Mouse (Mus musculus) stomach, embryonic 15.5 days (tissue): Measurements from ENCODE around the gene Bri3. TPM values are rescaled to one million over a fixed set of nuclear protein-coding genes. Genes with fewer than 3 reads are reported as not detected.

Experiments
- ATAC-seq: fragments of 200-750 bp; cut with Nextera tagmentation; 2 replicates; pipeline ENCODE4 v1.8.0; 2017; ENCODE audit warnings: low read depth, moderate number of reproducible peaks, moderate TSS enrichment; ENCODE audit not compliant: insufficient read depth, low FRiP score
- H3K27ac ChIP-seq: fragments of 300-500 bp; sonication (generic); 2 replicates; pipeline ENCODE4 v1.5.1; 2015; ENCODE audit warnings: mild to moderate bottlenecking, inconsistent platforms
- H3K27me3 ChIP-seq: fragments of 300-500 bp; sonication (generic); replicated peaks from 2 replicates; pipeline ENCODE4 v1.6.1; 2015; ENCODE audit warnings: inconsistent platforms
- H3K36me3 ChIP-seq: fragments of 300-500 bp; sonication (generic); 2 replicates; pipeline ENCODE4 v1.6.1; 2015; ENCODE audit warnings: inconsistent platforms
- H3K4me1 ChIP-seq: fragments of 300-500 bp; sonication (generic); 2 replicates; pipeline ENCODE4 v1.6.1; 2015; ENCODE audit warnings: inconsistent platforms
- H3K4me2 ChIP-seq: fragments of 300-500 bp; sonication (generic); 2 replicates; pipeline ENCODE4 v1.6.1; 2015; ENCODE audit warnings: mild to moderate bottlenecking, inconsistent platforms
- H3K4me3 ChIP-seq: fragments of 300-500 bp; sonication (generic); replicated peaks from 2 replicates; pipeline ENCODE4 v1.5.1; 2015; ENCODE audit warnings: inconsistent platforms
- H3K9ac ChIP-seq: fragments of 300-500 bp; sonication (generic); 2 replicates; pipeline ENCODE4 v1.6.1; 2015; ENCODE audit warnings: inconsistent platforms
- H3K9me3 ChIP-seq: fragments of 300-500 bp; sonication (generic); 2 replicates; pipeline ENCODE4 v1.6.1; 2016; ENCODE audit warnings: inconsistent platforms
- WGBS: fragments of 180-500 bp; shearing (Covaris S2); methylation state at CpG from one replicate; pipeline ENCODE4 v1.1.7; 2015; 5-methylcytosine and 5-hydroxymethylcytosine counted together
- polyA plus RNA-seq: library from polyadenylated mRNA; unstranded; fragments of >200 nt; fragmentation: Nextera tagmentation; extraction: Ambion mirVana; gene quantifications from 2 replicates; pipeline ENCODE4 v1.2.1, GENCODE M21; 2015

The Bri3 gene
- polyA plus RNA-seq, 1 experiment from 2014 or later: 125 TPM

- Histone ChIP-seq H3K9me3 (no peaks in the 10 kb centered on the region), H3K4me1 (no peaks in the 10 kb centered on the region), H3K27ac (no peak overlapping the region), H3K4me2 (no peak overlapping the region), H3K9ac (no peak overlapping the region), H3K27me3 (no peaks in the 10 kb centered on the region), H3K4me3 (no peak overlapping the region), H3K36me3 (no peaks in the 10 kb centered on the region)
- WGBS: 62% methylated on average over 1 of the region's 1 CpGs
- ATAC-seq: no peak
Measured at GRCm38 (mm10) chr5:144341085-144341484, 96.8 kb downstream of the Bri3 start.

GRCm38 (mm10) chr5:144344592-144344991, 100.4 kb downstream of the Bri3 start:
- no peaks in the 10 kb centered on the region for H3K4me1 ChIP-seq
- no peaks in the 10 kb centered on the region for H3K9me3 ChIP-seq
- no peak for ATAC-seq
- H3K4me2 ChIP-seq: no peak overlapping the region
- H3K36me3 ChIP-seq: no peaks in the 10 kb centered on the region
- 71% methylated on average over 6 of the region's 6 CpGs for WGBS
- no peaks in the 10 kb centered on the region for H3K27me3 ChIP-seq
- no peak overlapping the region for H3K27ac ChIP-seq
- H3K9ac ChIP-seq: no peak overlapping the region
- H3K4me3 ChIP-seq: no peak overlapping the region

GRCm38 (mm10) chr5:144351185-144351584, 106.9 kb downstream of the Bri3 start:
- Histone ChIP-seq H3K4me3 (no peak overlapping the region), H3K9ac (no peak overlapping the region), H3K27me3 (no peaks in the 10 kb centered on the region), H3K36me3 (no peaks in the 10 kb centered on the region), H3K4me1 (no peaks in the 10 kb centered on the region), H3K27ac (no peak overlapping the region), H3K4me2 (no peak overlapping the region), H3K9me3 (no peaks in the 10 kb centered on the region)
- ATAC-seq: no peak
- 26% methylated on average over 8 of the region's 8 CpGs for whole genome bisulfite sequencing

- peak; percentile 43; the same call in 1 of the 2 replicates for ATAC-seq
- no peak overlapping the region for H3K27ac ChIP-seq
Measured at GRCm38 (mm10) chr5:144352250-144353047, 108.2 kb downstream of the Bri3 start.

GRCm38 (mm10) chr5:144356776-144357455, 112.7 kb downstream of the Bri3 start:
- peak overlapping the region; percentile 73 for H3K4me3 ChIP-seq
- no peak for ATAC-seq
- H3K4me2 ChIP-seq: peak overlapping the region; percentile 91
- peak overlapping the region; percentile 89; the same call in 1 of the 2 replicates for H3K27ac ChIP-seq
- no peaks in the 10 kb centered on the region for H3K36me3 ChIP-seq
- H3K27me3 ChIP-seq: no peaks in the 10 kb centered on the region
- no peaks in the 10 kb centered on the region for H3K9me3 ChIP-seq
- WGBS: 8% methylated on average over 17 of the region's 17 CpGs
- H3K4me1 ChIP-seq: peaks cover 5% of the 10 kb centered on the region
- H3K9ac ChIP-seq: peak overlapping the region; percentile 61; the same call in 1 of the 2 replicates

More at GRCm38 (mm10) chr5:144352250-144353047, 108.2 kb downstream of the Bri3 start:
- Histone ChIP-seq H3K9me3 (no peaks in the 10 kb centered on the region), H3K27me3 (no peaks in the 10 kb centered on the region), H3K4me1 (no peaks in the 10 kb centered on the region), H3K36me3 (no peaks in the 10 kb centered on the region), H3K4me3 (no peak overlapping the region), H3K4me2 (no peak overlapping the region), H3K9ac (no peak overlapping the region)
- WGBS: 74% methylated on average over 9 of the region's 9 CpGs

GRCm38 (mm10) chr5:144357551-144357880, 113.3 kb downstream of the Bri3 start:
- Histone ChIP-seq H3K9me3 (no peaks in the 10 kb centered on the region), H3K27ac (peak overlapping the region; percentile 89), H3K36me3 (no peaks in the 10 kb centered on the region), H3K27me3 (no peaks in the 10 kb centered on the region), H3K4me2 (peak overlapping the region; percentile 91), H3K4me1 (peaks cover 5% of the 10 kb centered on the region), H3K9ac (peak overlapping the region; percentile 61), H3K4me3 (peak overlapping the region; percentile 73)
- WGBS: under 1% methylated on average over 27 of the region's 27 CpGs
- no peak; the same call in 1 of the 2 replicates for ATAC-seq

GRCm38 (mm10) chr5:144357881-144358591, 113.8 kb downstream of the Bri3 start, which contains the start of gene Baiap2l1:
TSS of gene Baiap2l1 (minus strand) at chr5:144358112.
- Histone ChIP-seq H3K4me1 (peaks cover 5% of the 10 kb centered on the region), H3K9me3 (no peaks in the 10 kb centered on the region), H3K27me3 (no peaks in the 10 kb centered on the region), H3K9ac (peak within 1 kb of the TSS; percentile 61), H3K27ac (peak within 1 kb of the TSS; percentile 89), H3K36me3 (no peaks in the 10 kb centered on the region), H3K4me3 (peak within 1 kb of the TSS; percentile 73), H3K4me2 (peak within 1 kb of the TSS; percentile 91)
- WGBS: under 1% methylated on average over 59 of the region's 60 CpGs
- peak; percentile 96 for ATAC-seq

- Histone ChIP-seq H3K9me3 (no peaks in the 10 kb centered on the region), H3K4me2 (peak overlapping the region; percentile 91), H3K27ac (no peak overlapping the region), H3K4me3 (peak overlapping the region; percentile 73), H3K4me1 (peaks cover 5% of the 10 kb centered on the region), H3K9ac (no peak overlapping the region), H3K27me3 (no peaks in the 10 kb centered on the region), H3K36me3 (no peaks in the 10 kb centered on the region)
- ATAC-seq: no peak
- 7% methylated on average over 10 of the region's 10 CpGs for WGBS
Measured at GRCm38 (mm10) chr5:144358592-144358917, 114.3 kb downstream of the Bri3 start.

GRCm38 (mm10) chr5:144359886-144360285, 115.6 kb downstream of the Bri3 start:
- ATAC-seq: no peak

GRCm38 (mm10) chr5:144360346-144360745, 116.1 kb downstream of the Bri3 start:
- Histone ChIP-seq H3K27me3 (no peaks in the 10 kb centered on the region), H3K27ac (no peak overlapping the region), H3K9ac (no peak overlapping the region), H3K4me1 (peaks cover 5% of the 10 kb centered on the region), H3K9me3 (no peaks in the 10 kb centered on the region), H3K36me3 (no peaks in the 10 kb centered on the region), H3K4me3 (no peak overlapping the region), H3K4me2 (no peak overlapping the region)
- 58% methylated on average over 6 of the region's 6 CpGs for WGBS
- ATAC-seq: no peak

More at GRCm38 (mm10) chr5:144359886-144360285, 115.6 kb downstream of the Bri3 start:
- WGBS: 70% methylated on average over 6 of the region's 6 CpGs
- Histone ChIP-seq H3K9me3 (no peaks in the 10 kb centered on the region), H3K36me3 (no peaks in the 10 kb centered on the region), H3K4me1 (peaks cover 5% of the 10 kb centered on the region), H3K27me3 (no peaks in the 10 kb centered on the region), H3K4me3 (no peak overlapping the region), H3K4me2 (no peak overlapping the region), H3K27ac (no peak overlapping the region), H3K9ac (no peak overlapping the region)

GRCm38 (mm10) chr5:144364680-144365357, 120.6 kb downstream of the Bri3 start:
- H3K27me3 ChIP-seq: no peaks in the 10 kb centered on the region
- no peak overlapping the region for H3K9ac ChIP-seq
- WGBS: 78% methylated on average over 11 of the region's 11 CpGs
- H3K4me2 ChIP-seq: no peak overlapping the region
- no peak overlapping the region for H3K4me3 ChIP-seq
- peak overlapping the region; percentile 40; the same call in 1 of the 2 replicates for H3K27ac ChIP-seq
- H3K9me3 ChIP-seq: no peaks in the 10 kb centered on the region
- no peaks in the 10 kb centered on the region for H3K36me3 ChIP-seq
- H3K4me1 ChIP-seq: no peaks in the 10 kb centered on the region
- ATAC-seq: no peak
